Mouse (Mus musculus) layer of hippocampus, adult 9-10 months (tissue): ENCODE results near the gene Exoc3l2.

Experiments
- DNase-seq: peaks from one replicate; pipeline ENCODE4 v3.0.0; 2022; ENCODE audit warnings: low spot score

Exoc3l2 gene

DNA sequence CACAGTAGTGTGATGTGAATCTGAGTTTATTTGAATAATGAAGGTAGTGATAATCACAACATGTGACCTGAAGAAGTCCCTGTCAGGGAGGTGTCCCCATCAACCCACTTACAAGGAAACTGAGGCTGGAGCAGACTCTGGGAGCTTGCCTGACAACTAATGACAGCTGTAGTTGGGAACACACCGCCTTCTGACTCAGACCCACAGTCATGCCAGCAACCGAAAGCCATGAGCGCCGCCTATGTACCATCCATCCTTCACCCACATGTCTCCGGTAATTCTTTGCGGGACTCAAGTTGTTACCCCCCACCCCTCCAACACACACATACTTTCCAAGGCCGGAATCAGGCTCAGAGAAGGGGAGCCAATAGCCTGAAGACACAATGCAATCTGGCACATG lies 6.5 kb upstream of the Exoc3l2 start:
- no peak for DNase-seq

DNA sequence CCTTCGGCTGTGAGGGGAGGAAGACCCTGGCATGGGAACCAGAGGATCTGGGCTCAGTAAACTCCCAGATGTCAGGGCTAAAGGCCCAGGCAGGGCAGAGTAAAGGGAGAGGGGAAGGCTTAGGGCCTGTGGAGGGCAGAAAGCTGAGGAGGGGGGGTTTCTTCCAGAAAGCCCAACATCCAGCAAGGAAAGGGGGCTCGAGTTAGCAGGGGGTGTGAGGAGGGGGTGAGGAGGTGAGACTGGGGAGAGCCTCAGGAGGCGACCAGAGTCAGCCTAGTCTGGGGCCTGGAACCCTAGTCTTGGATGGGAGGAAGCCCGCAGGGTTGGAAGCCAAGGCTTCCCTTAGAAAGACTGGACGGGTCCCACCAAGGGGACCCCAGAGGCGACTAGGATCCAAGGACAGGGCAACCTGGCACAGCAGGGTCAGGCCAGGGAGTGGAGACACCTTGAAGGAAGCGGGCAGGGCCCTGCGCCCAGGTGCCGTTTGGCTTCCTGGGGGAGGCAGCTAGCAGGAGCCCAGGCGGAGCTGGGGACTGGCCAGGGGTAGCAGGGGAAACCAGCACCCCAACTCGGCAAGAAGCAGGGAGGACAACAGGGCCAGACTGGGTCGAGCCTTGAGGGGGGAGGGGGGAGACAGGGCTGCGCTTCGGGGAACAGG lies 5.6 kb upstream of the Exoc3l2 start:
- DNase-seq: no peak

DNA sequence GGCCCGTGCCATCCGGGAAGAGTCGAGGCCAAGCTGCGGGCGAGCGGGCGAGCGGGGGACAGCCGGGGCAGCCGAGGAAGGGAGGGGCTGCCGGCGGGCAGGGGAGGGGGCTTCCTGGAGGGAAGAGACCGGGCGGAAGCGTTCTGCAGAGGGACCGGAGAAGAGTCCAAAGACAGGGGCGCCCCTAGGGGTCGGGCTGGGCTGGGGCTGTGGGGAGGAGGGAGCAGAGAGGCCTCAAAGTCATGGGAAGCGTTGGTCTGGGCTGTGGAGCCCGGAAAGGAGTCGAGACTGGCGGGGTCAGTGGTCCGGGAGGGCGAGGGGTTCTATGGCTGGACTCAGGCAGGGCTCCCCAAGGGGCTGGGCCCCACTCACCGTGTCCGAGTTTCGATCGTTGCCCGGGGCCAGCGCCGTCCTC lies 5.1 kb upstream of the Exoc3l2 start:
- no peak for DNase-seq

DNA sequence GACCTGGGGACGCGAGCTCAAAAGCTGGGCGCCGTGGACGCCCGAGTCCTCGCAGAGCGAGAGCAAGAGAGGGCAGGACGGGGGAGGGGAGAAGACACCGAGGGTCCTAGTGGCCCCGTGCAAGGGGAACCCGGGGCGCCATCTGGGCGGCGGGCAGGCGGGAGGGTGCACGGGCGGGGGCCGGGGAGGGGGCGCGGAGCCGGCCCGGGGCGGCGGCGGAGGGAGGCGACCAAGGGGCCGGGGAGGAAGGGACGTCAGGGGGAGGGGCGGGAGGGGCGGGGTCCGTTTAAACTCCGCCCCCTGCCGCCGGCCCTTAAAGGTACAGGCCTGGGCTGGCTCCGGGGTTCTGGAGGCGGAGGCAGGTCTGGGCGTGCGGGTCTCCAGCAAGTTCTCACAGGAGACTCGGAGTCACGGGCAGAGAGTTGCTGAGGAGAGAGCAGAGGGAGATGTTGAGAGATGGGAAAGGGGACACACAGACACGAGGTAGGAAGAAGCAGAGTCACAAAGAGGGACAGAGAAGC lies 4.5 kb upstream of the Exoc3l2 start, which contains the start of gene Mark4:
Gene Mark4 (minus strand): TSS at position 231 of the 521 bp plus-strand sequence.
- no peak for DNase-seq

DNA sequence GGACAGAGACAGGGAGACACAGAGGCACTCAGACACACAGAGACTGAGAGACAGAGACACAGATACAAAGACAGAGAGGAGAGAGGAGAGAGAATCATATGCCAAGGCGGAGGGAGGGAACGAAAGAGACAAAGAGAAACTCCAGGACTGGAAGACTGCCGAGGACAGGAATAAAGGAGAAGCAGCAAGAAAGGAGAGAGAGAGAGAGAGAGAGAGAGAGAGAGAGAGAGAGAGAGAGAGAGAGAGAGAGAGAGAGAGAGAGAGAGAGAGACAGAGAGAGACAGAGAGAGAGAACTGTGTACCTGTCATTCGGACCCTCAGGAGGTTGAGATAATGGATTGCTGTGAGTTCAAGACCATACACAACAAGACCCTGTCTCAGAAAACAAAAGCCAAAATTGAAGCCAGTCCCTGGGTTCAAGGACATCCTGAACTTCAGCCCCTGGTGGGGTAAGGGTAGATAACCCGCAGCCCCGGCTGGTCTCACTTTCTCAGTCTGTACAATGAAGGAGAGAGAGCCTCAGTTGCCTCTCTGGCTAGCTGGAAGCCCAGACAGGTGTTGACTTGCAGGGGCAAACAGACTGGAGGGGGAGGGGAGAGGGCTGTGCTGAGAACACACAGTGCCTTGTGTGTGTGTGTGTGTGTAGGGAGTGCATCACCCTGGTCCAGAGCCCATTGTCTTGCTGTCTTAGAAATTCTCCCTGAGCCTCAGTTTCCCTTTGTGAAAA lies 3.8 kb upstream of the Exoc3l2 start:
- DNase-seq: no peak

DNA sequence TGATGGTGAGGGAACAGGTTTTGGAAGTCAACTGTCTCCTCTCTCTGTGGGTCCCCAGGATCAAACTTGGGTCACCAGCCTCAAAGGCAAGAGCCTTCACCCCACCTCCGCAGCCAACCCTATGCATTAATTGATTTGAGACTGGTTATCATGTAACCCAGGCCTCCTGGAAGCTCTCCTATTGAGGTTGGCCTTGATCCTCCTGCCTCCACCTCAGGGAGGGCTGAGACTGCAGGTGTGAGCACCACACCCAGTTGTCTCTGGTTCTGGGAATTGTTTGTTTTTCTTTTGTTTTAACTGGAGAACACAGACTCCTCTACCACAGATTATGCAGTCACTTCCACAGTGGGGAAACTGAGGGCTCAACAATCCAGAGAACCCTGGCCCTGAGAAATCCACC lies 2.6 kb upstream of the Exoc3l2 start:
- no peak for DNase-seq

DNA sequence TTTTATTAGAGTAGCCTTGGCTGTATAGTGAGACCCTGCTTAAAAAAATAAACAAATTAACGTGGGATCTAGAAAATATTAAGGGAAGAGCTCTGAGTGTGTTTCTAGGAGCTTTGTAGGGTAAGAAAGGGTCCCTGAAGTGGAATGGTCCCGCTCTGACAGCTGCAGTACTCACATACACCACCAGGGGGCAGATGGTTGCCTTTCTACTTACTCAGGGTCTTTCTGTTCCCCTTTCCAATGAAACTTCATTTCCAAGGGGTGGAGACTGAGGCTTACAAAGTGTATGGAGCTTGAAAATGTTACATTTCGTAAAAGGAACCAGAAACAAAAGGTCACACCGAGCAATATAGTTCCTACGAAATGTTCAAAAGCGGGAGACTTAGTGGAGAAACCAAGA lies 1.6 kb upstream of the Exoc3l2 start:
- DNase-seq: peak; percentile 73

DNA sequence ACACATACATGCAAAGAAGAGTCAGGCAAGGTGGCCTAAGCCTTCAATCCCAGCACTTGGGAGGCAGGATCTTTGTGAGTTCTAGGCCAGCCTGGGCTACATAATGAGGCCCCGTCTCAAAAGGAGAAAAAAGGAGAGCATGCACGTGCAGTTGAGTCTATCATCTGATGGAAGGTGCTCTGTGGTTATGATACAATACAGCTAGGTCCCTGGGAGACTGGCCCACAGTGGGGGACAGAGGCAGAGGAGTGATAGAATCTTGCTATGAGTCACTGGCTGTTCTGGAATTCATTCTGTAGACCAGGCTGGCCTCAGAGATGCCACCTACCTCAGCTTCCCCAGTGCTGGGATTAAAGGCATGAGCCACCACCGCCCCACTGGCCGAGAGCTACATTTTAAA lies 688 bp upstream of the Exoc3l2 start:
- no peak for DNase-seq

DNA sequence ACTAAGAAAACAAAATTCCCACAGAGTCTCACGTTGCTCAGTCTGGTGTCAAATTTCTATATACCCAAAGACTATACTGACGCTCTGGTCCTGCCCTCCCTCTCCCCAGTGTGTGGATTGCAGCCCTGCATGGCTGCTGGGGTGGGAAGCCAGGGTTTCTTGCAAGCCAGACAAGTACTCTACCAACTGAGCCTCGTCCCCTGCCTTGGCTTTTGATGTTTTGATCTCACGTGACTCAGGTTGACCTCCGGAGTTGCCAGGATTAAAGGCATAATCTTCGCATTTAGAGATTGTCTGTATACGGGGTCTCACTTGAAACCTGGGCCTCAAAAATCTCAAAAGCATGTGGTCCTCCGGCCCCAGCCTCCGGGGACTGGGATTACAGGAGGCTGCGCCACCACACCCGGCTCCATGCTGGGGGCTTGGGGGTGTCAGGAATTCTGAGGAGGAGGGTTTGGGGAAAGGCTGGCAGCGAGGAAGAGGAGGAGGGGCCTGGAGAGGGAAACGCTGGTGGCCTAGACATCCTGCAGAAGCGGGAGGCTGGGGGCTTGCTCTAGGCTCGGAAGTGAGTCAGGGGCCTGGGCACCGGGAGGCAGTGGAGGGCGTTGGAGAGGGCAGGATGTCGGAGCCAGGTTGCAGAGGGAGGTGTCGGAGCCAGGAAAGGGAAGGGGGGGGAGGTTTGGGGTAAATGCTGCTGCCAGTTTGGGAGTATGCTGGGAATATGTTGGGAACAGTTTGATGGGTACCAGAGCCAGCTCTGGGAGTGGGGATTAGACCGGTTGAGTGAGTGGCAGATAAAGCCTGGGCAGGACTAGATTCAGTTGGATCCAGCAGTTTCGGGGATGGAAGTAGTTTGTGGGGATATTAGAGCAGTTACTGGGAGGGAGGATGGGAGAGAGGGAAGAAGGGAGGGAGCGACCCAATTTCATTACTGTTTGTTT lies 1.5 kb downstream of the Exoc3l2 start:
- DNase-seq: no peak

DNA sequence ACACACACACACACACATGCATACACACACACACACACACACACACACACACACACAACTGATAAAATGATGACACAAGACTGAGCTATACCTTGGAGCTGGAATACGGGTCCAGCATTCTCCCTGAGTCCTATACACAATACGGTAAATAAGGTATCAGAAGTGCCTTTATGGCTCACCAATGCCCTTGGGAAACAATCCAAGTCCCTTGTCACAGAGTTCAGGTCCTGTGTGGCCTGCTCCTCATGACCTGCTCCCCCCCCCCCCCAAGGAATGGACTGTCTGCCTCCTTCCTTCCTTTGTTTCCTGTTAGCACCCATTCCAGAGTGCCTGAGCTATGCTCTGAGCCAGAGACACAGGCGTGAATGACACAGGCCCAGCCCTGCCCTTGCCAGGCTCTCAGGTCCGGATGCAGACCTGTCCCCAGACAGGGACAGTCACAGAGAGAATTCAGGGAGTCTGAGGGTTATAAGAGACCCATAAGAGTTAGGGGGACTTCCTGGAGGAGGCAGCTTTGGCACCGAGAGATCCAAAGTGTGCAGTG lies 3.5 kb downstream of the Exoc3l2 start:
- no peak for DNase-seq

DNA sequence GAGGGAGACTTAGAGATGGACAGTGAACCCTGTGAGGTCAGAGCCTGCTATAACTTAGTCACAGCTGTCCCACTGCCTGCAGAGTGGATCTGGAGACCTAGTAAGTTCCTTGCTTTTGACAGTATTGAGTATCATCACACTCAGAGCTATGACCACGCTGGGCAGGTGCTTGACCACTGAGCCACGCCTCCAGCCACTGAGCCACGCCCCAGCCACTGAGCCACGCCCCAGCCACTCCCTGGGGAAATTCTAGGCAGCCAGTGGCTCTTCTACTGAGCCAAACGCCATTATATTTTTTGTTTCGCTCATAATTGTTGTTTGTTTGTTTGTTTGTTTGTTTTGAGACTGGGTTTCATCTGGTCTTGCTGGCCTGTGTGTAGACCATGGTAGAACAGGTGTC lies 4.5 kb downstream of the Exoc3l2 start:
- DNase-seq: no peak

DNA sequence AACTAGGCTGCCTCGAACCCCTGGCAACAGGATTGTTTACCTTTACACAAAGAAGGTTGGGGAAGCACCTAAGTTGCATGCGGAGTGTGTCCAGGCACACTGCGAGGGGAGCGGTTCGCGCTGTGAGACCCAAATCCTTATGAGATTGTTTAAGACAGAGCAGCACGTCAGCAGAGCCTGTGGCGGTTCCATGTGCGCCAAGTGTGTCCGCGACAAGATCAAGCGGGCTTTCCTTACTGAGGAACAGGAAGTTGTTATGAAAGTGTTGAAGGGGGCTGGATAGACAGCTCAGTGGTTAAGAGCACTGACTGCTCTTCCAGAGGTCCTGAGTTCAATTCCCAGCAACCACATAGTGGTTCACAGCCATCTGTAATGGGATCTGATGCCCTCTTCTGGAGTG lies 5.1 kb downstream of the Exoc3l2 start:
- DNase-seq: no peak

DNA sequence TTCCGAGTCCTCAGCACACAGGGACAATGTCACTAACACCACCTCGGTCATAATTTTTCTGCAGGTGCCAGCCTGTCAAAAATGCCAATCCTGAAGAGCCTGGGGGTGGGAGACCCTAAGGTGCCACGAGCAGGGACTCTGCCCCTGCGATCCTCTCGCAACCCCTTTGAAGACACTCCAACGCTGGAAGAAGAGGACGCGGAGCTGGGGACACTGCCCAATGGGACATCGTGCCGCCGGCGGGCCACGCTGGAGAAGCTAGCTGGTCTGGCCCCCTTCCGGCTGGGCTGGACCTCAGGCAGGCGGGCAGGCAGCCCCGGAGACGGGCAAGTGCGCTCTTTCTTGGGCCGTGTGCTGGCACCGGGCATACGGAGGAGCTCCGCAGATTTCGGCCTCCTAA lies 6.3 kb downstream of the Exoc3l2 start:
- DNase-seq: no peak

DNA sequence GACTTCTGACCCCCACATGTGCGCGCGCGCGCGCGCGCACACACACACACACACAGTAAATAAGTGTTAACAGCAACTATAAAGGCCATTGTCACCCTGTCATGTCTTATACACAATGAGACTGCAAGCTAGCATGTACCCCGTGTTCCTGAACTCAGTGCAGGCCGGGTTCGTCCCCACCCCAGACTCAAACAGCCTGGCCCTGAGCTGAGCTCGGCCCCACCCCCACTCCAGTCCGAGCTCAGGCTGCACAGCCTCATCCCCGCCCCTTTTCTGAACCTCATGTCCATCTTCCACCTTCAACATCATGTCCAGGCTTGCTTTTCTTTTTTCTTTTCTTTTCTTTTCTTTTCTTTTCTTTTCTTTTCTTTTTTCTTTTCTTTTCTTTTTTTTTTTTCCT lies 7.2 kb downstream of the Exoc3l2 start:
- no peak for DNase-seq

DNA sequence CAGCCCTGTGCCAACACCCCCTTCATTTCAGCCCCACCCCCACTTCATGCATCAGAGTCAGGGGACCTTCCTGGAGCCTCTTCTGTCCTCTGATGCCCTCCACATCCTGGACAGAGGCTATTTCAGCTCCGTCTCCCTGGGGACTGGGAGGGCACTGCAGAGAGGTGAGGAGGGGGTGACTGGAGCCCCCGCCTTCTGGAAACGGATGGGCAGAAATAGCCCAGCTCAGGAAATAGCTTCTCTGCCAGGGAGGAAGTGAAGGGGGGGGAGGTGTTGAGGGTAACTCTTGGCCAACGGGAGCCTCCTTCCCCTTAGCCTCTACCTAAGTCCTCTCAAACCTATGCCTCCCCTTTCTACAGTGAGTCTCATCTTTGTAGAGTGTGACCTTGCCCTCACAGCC lies 9.3 kb downstream of the Exoc3l2 start:
- no peak for DNase-seq

DNA sequence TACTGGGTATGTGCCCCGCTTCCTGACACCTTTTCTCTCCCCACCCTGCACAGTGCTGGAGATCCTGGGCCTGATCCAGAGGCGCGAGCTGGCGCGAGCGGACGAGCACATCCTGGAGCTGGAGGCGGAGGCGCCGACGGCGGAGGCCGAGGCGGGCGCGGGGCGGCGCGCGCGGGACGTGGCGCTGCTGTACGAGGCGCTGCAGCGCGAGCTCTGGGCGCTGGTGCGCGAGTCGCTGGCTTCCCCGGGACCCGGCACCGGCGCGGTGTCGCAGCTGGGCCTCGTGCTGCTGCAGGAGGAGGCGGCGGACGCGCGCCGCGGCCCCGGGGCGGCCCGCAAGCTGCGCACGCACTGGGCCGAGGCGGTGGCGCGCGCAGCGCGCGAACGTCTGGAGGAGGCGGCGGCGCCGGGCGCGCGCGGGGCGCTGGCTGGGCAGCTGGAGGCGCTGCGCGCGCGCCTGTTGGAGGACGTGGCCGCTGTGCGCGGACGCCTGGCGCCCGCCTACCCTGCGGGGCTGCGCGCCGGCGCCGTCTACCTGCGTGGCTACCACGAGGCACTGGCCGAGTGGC lies 10.8 kb downstream of the Exoc3l2 start:
- no peak for DNase-seq

DNA sequence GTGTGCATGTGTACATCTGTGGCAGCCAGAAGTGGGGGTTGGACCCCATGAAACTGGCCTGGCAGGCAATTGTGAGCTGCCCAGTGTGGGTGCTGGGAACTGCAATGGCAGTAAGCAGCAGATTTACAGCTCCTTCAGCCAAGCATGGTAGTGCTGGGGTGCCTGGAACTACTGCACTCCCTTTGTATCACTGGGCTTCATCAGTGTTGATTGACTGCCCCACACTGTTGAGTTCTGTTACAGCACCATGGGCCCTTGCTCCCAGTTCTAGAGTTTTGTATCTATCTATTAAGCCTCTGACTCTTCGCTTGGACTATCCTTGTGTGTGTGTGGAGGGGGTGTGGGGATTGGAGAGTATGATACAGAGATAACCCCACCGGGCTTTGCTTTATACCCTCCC lies 14.0 kb downstream of the Exoc3l2 start:
- no peak for DNase-seq

DNA sequence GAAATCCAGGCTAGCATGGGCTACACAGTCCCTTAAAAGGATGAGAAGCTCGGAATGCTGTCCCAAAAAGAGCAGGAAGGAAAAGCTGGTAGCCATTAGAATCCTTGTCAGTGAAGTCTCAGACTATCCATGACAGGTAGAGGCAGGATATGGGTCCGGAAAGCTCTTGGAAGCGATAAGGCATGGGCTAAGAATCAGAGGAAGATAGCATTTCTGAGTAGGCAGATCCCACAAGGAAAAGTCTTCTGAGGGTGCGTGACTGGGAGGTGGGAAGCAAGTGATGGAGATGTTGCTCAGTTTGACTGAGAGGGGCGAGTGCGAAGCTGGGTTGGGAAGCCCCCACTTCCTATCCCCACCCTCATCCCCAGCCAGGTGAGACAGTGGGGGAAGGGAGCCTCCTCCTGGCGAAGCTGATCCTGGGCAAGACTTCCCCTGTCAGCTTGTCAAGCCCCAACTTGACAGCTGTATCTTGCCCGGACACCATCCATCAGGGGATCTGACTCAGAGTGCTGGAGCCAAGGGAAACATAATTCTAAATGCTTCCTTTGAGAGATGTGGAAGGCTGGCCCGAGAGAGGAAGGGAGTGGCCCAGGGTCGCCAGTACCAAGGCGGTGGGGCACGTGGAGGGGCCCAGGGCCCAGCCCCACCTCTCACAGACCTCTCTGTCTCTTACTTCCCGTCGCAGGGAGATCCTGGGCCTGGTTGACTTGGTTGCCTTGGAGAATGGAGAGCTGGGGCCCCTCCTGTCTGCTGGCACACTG lies 14.7 kb downstream of the Exoc3l2 start:
- DNase-seq: no peak

DNA sequence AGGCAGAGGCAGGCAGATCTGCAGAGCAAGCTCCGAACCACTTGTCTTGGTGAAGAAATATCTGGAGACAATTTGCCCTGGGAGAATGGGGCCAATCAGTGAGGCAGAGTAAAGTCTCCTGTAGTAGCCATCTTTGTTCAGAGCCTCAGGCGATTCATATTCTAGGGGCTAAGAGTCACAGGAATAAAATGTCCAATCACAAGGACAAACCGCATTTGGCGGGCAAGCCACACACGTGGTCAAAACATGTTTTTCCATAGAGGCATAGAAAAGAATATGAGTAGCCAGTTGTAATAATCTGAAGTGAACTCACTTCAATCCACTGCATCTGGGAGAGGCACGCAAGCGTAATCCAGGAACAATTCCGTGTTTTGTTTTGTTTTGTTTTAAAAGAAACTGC lies 20.1 kb downstream of the Exoc3l2 start:
- DNase-seq: no peak

DNA sequence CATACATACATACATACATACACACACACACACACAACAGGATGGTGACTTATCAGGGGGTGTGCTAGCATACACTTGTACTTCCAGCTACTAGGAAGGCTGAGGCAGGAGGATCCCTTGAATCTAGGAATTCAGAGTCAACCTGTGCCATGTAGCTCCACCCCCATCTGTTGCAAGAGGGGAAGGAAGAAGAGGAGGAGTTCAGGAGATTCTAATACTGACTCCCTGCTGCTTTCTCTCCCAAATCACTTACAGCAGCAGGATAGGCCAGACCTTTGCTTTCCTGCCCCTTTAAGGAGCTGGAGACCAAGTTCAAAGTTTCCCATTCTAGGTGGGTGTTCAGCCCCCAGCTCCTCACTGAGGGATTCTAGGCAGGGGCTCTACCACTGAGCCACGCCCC lies 22.4 kb downstream of the Exoc3l2 start:
- no peak for DNase-seq

DNA sequence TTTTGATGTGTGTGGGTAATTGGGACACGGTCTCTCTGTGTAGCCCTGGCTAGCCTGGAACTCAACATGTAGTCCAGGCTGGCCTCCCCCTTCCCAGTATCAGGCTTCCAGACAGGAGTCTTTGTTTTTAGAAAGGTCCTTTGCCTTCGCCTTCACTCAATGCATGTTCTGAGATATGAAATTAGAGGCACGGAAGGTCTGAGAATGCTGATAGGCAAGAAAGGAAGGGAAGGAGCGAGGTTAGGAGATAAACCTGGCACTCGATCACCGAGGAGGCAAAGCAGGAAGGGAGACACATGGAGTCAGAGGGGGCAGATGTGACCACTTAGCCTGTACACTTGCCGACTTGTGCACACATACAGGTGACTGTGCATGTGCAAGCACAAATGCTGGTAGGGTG lies 23.4 kb downstream of the Exoc3l2 start:
- DNase-seq: no peak
